Mouse (Mus musculus): ENCODE measurements at regions not wholly inside any gene's neighbourhood (a gene's known extent, or its start where the extent isn't known, plus 50 kb on each side); places are given as distances from the start of the nearest gene placed in this dataset.

DNA sequence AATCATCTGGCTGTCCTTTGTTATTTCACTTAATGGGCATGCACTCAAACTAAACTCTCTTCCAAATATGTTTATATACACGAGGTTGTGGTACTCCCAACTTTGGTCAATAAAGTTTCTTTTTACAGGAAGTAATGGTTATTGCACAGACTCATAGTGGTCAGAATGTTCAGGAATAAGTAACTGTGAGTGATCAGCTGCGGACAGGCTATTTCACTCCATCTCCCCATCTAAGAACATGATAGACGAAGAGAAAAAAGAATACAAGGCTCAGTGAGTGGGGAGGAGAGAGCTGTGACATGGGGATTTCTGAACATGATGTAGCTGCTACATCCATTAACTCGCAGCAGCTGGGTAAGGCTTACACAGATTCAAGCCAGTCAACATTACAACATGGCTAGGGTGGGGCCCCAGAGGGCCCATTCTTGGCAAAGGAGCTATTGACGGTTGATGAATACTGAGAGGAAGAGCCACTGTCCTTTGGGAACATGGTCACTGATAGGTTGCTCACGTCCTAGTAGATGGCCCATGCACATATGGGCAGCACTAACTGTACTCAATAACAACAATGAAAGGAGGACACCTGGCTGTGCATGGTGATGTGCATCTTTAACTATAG, 98.4 kb upstream of the Pum3 start:
- Histone ChIP-seq H3K27me3 (ENCODE audit: insufficient read depth, low read length) (peaks cover 6% of the 10 kb centered on the region; the same call in 1 of the 2 replicates), H3K4me1 (ENCODE audit: insufficient read depth, low read depth, low read length) (no peaks in the 10 kb centered on the region), H3K36me3 (replicated peaks) (no peaks in the 10 kb centered on the region), H3K4me3 (ENCODE audit: low read depth, low read length) (no peak overlapping the region), H3K9me3 (replicated peaks) (no peaks in the 10 kb centered on the region)
- TF ChIP-seq TAL1 (conservative IDR thresholded peaks at IDR 0.05; ENCODE audit: low read depth, low read length) (no peak), CTCF (IDR thresholded peaks at IDR 0.05; ENCODE audit: low read depth, low read length) (no peak), GATA1 (IDR thresholded peaks at IDR 0.05; ENCODE audit: borderline replicate concordance, low read length) (no peak), GATA2 (IDR thresholded peaks at IDR 0.05; ENCODE audit: borderline replicate concordance, low read depth, low read length) (no peak), POLR2AphosphoS5 (IDR thresholded peaks at IDR 0.05; ENCODE audit: insufficient replicate concordance, low read depth, low read length) (no peak)
- DNase-seq (ENCODE audit: low spot score) (no peak), ATAC-seq (ENCODE audit: extremely low read depth, insufficient number of reproducible peaks, low FRiP score, poor library complexity, severe bottlenecking) (no peak)

DNA sequence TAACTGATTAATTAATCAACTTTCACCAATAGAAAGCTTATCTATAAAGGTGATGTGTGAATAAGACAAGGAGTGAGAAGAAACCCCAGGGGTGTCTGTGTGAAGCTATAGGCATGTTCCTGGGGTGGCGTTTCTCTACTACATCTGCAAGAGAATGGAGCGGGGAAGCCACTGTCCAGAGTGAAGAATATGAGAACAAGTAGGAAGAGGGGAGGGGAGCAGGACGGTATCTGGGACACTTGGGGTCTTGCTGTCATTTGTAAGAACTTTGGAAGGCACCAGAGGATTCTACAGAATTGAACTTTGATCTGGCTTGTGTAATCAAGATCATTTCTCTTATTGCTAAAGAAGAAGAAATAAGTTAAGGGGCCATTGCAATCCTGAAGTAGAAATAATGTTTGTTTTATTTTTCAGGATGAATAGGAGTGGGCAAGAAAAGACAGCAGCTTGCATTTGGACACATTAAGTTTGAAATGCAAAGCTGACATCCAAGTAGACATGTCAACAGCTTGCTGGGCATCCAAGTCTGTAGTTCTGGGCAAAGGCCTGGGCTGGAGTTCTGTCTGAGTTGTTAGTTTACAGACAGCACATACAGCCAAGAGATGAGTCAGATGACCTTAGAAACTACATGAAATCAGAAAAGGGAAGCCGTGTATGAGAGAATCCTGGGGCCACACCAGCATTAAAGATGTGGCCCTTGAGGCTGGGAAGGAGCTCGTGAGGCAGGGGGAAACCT, 89.9 kb upstream of the Pum3 start:
- Histone ChIP-seq H3K4me1 (ENCODE audit: insufficient read depth, low read depth, low read length) (no peaks in the 10 kb centered on the region), H3K27me3 (ENCODE audit: insufficient read depth, low read length) (peaks cover 6% of the 10 kb centered on the region; the same call in 1 of the 2 replicates), H3K4me3 (ENCODE audit: low read depth, low read length) (no peak overlapping the region), H3K9me3 (replicated peaks) (no peaks in the 10 kb centered on the region), H3K36me3 (replicated peaks) (no peaks in the 10 kb centered on the region)
- TF ChIP-seq POLR2AphosphoS5 (IDR thresholded peaks at IDR 0.05; ENCODE audit: insufficient replicate concordance, low read depth, low read length) (no peak), CTCF (IDR thresholded peaks at IDR 0.05; ENCODE audit: low read depth, low read length) (no peak), TAL1 (conservative IDR thresholded peaks at IDR 0.05; ENCODE audit: low read depth, low read length) (no peak), GATA2 (IDR thresholded peaks at IDR 0.05; ENCODE audit: borderline replicate concordance, low read depth, low read length) (no peak), GATA1 (IDR thresholded peaks at IDR 0.05; ENCODE audit: borderline replicate concordance, low read length) (no peak)
- DNase-seq (ENCODE audit: low spot score) = no peak
- no peak for ATAC-seq (ENCODE audit: extremely low read depth, insufficient number of reproducible peaks, low FRiP score, poor library complexity, severe bottlenecking)

DNA sequence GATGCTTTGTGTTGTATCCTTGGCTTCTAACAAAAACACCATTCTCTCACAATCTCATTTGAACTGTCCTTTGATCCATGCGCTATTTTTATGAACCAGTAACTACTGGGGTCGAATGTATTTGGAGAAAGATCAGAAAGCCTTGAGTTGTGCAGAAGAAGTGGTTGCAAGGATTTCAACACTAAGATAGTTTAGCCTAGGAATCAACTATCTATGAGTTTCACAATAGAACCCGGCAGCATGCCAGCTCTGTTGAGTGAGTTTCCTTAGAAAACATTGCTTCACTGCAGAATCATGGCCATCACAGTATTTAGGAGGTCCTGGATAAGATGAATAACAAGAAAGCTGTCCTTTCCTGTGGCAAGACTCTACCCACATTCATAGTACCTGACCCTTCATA, 84.6 kb upstream of the Pum3 start:
- TF ChIP-seq POLR2AphosphoS5 (IDR thresholded peaks at IDR 0.05; ENCODE audit: insufficient replicate concordance, low read depth, low read length) (no peak), TAL1 (conservative IDR thresholded peaks at IDR 0.05; ENCODE audit: low read depth, low read length) (no peak), GATA1 (IDR thresholded peaks at IDR 0.05; ENCODE audit: borderline replicate concordance, low read length) (no peak), CTCF (IDR thresholded peaks at IDR 0.05; ENCODE audit: low read depth, low read length) (no peak), GATA2 (IDR thresholded peaks at IDR 0.05; ENCODE audit: borderline replicate concordance, low read depth, low read length) (no peak)
- Histone ChIP-seq H3K36me3 (replicated peaks) (no peaks in the 10 kb centered on the region), H3K4me1 (ENCODE audit: insufficient read depth, low read depth, low read length) (no peaks in the 10 kb centered on the region), H3K27me3 (ENCODE audit: insufficient read depth, low read length) (peaks cover 5% of the 10 kb centered on the region), H3K4me3 (ENCODE audit: low read depth, low read length) (no peak overlapping the region), H3K9me3 (replicated peaks) (no peaks in the 10 kb centered on the region)
- DNase-seq (ENCODE audit: low spot score) (no peak), ATAC-seq (ENCODE audit: extremely low read depth, insufficient number of reproducible peaks, low FRiP score, poor library complexity, severe bottlenecking) (no peak)

DNA sequence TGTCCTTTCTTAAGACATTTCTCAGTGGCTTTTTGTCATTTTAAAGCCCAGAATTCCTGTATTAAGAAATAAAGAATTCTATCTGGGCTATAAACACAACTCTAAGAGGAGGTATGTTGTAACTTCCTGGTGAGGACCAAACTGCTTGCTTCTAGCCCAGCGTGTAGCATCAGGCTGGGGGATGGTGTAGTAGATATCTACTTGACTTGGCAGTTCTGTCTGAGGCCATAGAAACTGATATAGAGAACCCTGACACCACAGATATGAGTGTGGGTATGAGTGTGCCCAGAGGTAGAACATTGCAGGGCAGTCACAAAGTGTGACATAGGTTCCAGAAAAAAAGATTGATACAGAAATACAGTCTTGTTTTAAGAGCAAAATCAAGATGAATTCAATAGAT, 83.9 kb upstream of the Pum3 start:
- DNase-seq (ENCODE audit: low spot score) (no peak), ATAC-seq (ENCODE audit: extremely low read depth, insufficient number of reproducible peaks, low FRiP score, poor library complexity, severe bottlenecking) (no peak)
- Histone ChIP-seq H3K4me3 (ENCODE audit: low read depth, low read length) (no peak overlapping the region), H3K9me3 (replicated peaks) (no peaks in the 10 kb centered on the region), H3K27me3 (ENCODE audit: insufficient read depth, low read length) (peaks cover 5% of the 10 kb centered on the region), H3K4me1 (ENCODE audit: insufficient read depth, low read depth, low read length) (no peaks in the 10 kb centered on the region), H3K36me3 (replicated peaks) (no peaks in the 10 kb centered on the region)
- TF ChIP-seq TAL1 (conservative IDR thresholded peaks at IDR 0.05; ENCODE audit: low read depth, low read length) (no peak), CTCF (IDR thresholded peaks at IDR 0.05; ENCODE audit: low read depth, low read length) (no peak), GATA2 (IDR thresholded peaks at IDR 0.05; ENCODE audit: borderline replicate concordance, low read depth, low read length) (no peak)

DNA sequence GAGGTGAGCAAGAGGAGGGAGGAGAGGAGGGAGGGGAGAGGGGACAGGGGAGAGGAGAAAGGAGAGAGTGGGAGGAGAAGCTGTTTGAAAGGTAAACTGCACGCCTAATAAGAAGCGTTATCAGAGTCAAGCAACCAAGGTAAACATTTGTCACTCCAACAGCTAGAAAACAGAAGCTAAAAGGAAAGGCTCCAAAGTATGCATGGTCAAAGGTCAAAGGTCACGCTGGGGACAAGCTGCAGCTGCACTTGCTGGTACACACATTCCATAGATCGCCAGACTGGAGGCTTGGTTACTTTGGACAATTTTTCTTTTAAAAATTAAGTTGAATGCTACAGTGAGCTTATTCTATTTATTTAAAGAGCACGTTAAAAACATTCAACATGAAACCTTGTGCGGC, 81.7 kb upstream of the Pum3 start:
- TF ChIP-seq GATA1 (IDR thresholded peaks at IDR 0.05; ENCODE audit: borderline replicate concordance, low read length) (no peak), TAL1 (conservative IDR thresholded peaks at IDR 0.05; ENCODE audit: low read depth, low read length) (no peak), CTCF (IDR thresholded peaks at IDR 0.05; ENCODE audit: low read depth, low read length) (no peak), POLR2AphosphoS5 (IDR thresholded peaks at IDR 0.05; ENCODE audit: insufficient replicate concordance, low read depth, low read length) (no peak), GATA2 (IDR thresholded peaks at IDR 0.05; ENCODE audit: borderline replicate concordance, low read depth, low read length) (no peak)
- Histone ChIP-seq H3K4me3 (ENCODE audit: low read depth, low read length) (no peak overlapping the region), H3K36me3 (replicated peaks) (no peaks in the 10 kb centered on the region), H3K27me3 (ENCODE audit: insufficient read depth, low read length) (peaks cover 5% of the 10 kb centered on the region), H3K9me3 (replicated peaks) (no peaks in the 10 kb centered on the region), H3K4me1 (ENCODE audit: insufficient read depth, low read depth, low read length) (no peaks in the 10 kb centered on the region)
- ATAC-seq (ENCODE audit: extremely low read depth, insufficient number of reproducible peaks, low FRiP score, poor library complexity, severe bottlenecking) = no peak
- no peak for DNase-seq (ENCODE audit: low spot score)

DNA sequence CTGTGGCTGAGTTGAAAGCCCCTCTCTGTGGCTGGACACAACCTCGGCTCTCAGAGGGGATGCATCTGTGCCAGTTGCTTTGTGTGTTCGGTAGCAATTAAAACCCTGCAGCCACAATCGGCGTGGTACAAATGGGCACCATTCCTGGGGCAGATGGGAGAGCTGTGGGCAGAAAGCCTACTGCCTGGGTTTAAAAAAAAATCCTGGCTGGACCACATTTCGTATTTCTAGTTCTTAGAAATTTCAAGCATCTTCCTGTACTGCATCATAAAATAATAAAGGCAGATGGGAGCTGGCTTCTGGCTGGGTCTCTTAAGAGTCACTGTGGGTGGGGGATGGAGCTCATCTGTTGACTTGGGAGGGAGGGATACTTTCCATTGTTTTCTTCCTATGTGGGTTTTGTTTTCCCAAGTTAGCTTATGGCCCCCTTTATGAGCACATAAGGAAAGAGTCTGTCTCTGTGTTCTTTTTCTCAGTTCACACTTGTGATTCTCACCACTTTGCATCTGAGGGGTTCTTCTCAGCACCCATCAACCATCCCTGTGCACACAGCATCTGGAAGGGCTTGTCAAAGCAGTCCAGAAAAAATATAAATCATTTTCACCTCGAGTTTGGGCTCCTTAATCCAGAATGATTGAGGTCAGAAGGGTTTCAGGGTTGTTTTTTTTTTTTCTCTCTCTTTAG, 80.5 kb upstream of the Pum3 start:
- Histone ChIP-seq H3K4me3 (ENCODE audit: low read depth, low read length) (no peak overlapping the region), H3K4me1 (ENCODE audit: insufficient read depth, low read depth, low read length) (no peaks in the 10 kb centered on the region), H3K9me3 (replicated peaks) (no peaks in the 10 kb centered on the region), H3K36me3 (replicated peaks) (no peaks in the 10 kb centered on the region), H3K27me3 (ENCODE audit: insufficient read depth, low read length) (peaks cover 8% of the 10 kb centered on the region)
- DNase-seq (ENCODE audit: low spot score) (no peak), ATAC-seq (ENCODE audit: extremely low read depth, insufficient number of reproducible peaks, low FRiP score, poor library complexity, severe bottlenecking) (no peak)
- no peak for TF ChIP-seq POLR2AphosphoS5 (IDR thresholded peaks at IDR 0.05; ENCODE audit: insufficient replicate concordance, low read depth, low read length)

Data from G1E (cell line).